Mouse (Mus musculus) olfactory bulb, adult 2 months (tissue): Measurements from ENCODE around the gene Ttll8. TPM values are rescaled to one million over a fixed set of nuclear protein-coding genes. Genes with fewer than 3 reads are reported as not detected.

ENCODE experiments used
- H3K27ac ChIP-seq: fragments of 200-500 bp; 2 replicates; pipeline ENCODE4 v1.5.1; 2012; ENCODE audit warnings: low read depth, low read length; ENCODE audit not compliant: insufficient read depth
- H3K4me1 ChIP-seq: fragments of 200-500 bp; 2 replicates; pipeline ENCODE4 v1.6.1; 2012; ENCODE audit warnings: low read length; ENCODE audit not compliant: control insufficient read depth, insufficient read depth
- H3K4me3 ChIP-seq: fragments of 200-500 bp; 2 replicates; pipeline ENCODE4 v1.5.1; 2012; ENCODE audit warnings: mild to moderate bottlenecking, low read depth, low read length, moderate library complexity; ENCODE audit not compliant: insufficient read depth
- CTCF ChIP-seq: fragments of 200-500 bp; IDR thresholded peaks from 2 replicates; pipeline ENCODE4 v1.5.1; 2012; ENCODE audit warnings: low read depth, mild to moderate bottlenecking, low read length, moderate library complexity; ENCODE audit not compliant: insufficient read depth
- POLR2A ChIP-seq: fragments of 200-500 bp; IDR thresholded peaks from 2 replicates; pipeline ENCODE4 v1.6.1; 2012; ENCODE audit warnings: mild to moderate bottlenecking, low read depth, low read length, moderate library complexity; ENCODE audit not compliant: insufficient read depth
- WGBS: fragments of 180-500 bp; shearing (Covaris S2); methylation state at CpG from one replicate; pipeline ENCODE4 v1.1.7; 2018; 5-methylcytosine and 5-hydroxymethylcytosine counted together
- polyA plus RNA-seq: library from polyadenylated mRNA; stranded (reverse); fragments of >200 nt; gene quantifications from 2 replicates; pipeline ENCODE4 v1.2.4, GENCODE M21; 2012; ENCODE audit warnings: low replicate concordance; ENCODE audit not compliant: missing spikeins, insufficient read depth, insufficient read length

The Ttll8 gene
- polyA plus RNA-seq, 1 experiment: not detected

- H3K4me1 ChIP-seq: peaks cover 9% of the 10 kb centered on the region; the same call in 1 of the 2 replicates
- no peak overlapping the region for H3K4me3 ChIP-seq
- 0 out of 2 replicates have a peak overlapping the region, but pooled peaks have one; percentile 2 for H3K27ac ChIP-seq
- TF ChIP-seq CTCF (no peak), POLR2A (no peak)
- WGBS: 33% methylated on average over 6 of the region's 6 CpGs
Observed at GRCm38 (mm10) chr15:88936619-88937290, 17.5 kb downstream of the Ttll8 start.

GRCm38 (mm10) chr15:88934141-88934540 is 20.1 kb downstream of the Ttll8 start:
- 29% methylated on average over 7 of the region's 7 CpGs for WGBS
- no peak overlapping the region for H3K4me3 ChIP-seq
- TF ChIP-seq CTCF: no peak
- TF ChIP-seq POLR2A: no peak
- no peak overlapping the region for H3K27ac ChIP-seq
- peaks cover 9% of the 10 kb centered on the region; the same call in 1 of the 2 replicates for H3K4me1 ChIP-seq

GRCm38 (mm10) chr15:88932667-88933066 is 21.6 kb downstream of the Ttll8 start:
- no peak for TF ChIP-seq CTCF
- no peak for TF ChIP-seq POLR2A
- WGBS: 89% methylated on average over 10 of the region's 10 CpGs
- H3K4me1 ChIP-seq: peaks cover 9% of the 10 kb centered on the region; the same call in 1 of the 2 replicates
- no peak overlapping the region for H3K4me3 ChIP-seq
- H3K27ac ChIP-seq: no peak overlapping the region

- TF ChIP-seq CTCF: no peak
- no peak for TF ChIP-seq POLR2A
- peaks cover 2% of the 10 kb centered on the region; the same call in 1 of the 2 replicates for H3K4me1 ChIP-seq
- 71% methylated on average over 6 of the region's 6 CpGs for WGBS
- H3K4me3 ChIP-seq: no peak overlapping the region
- no peak overlapping the region for H3K27ac ChIP-seq
Observed at GRCm38 (mm10) chr15:88921992-88922310, 32.3 kb downstream of the Ttll8 start.

GRCm38 (mm10) chr15:88921131-88921991 is 32.9 kb downstream of the Ttll8 start:
- 18% methylated on average over 12 of the region's 12 CpGs for WGBS
- no peak for TF ChIP-seq POLR2A
- TF ChIP-seq CTCF: no peak
- Histone ChIP-seq H3K4me1 (peaks cover 4% of the 10 kb centered on the region), H3K27ac (no peak overlapping the region), H3K4me3 (no peak overlapping the region)

GRCm38 (mm10) chr15:88920065-88920464 is 34.2 kb downstream of the Ttll8 start:
- H3K4me1 ChIP-seq: peaks cover 5% of the 10 kb centered on the region
- H3K4me3 ChIP-seq: no peak overlapping the region
- WGBS: 97% methylated on average over 1 of the region's 1 CpGs
- no peak for TF ChIP-seq CTCF
- no peak for TF ChIP-seq POLR2A
- no peak overlapping the region for H3K27ac ChIP-seq

GRCm38 (mm10) chr15:88919328-88919727 is 34.9 kb downstream of the Ttll8 start:
- no peak for TF ChIP-seq POLR2A
- TF ChIP-seq CTCF: no peak
- Histone ChIP-seq H3K4me3 (no peak overlapping the region), H3K27ac (no peak overlapping the region), H3K4me1 (peaks cover 5% of the 10 kb centered on the region)
- 81% methylated on average over 12 of the region's 12 CpGs for WGBS

GRCm38 (mm10) chr15:88917126-88917525 is 37.1 kb downstream of the Ttll8 start:
- no peak overlapping the region for H3K4me3 ChIP-seq
- WGBS: 96% methylated on average over 8 of the region's 8 CpGs
- TF ChIP-seq POLR2A: no peak
- TF ChIP-seq CTCF: no peak
- H3K27ac ChIP-seq: no peak overlapping the region
- H3K4me1 ChIP-seq: peaks cover 13% of the 10 kb centered on the region

GRCm38 (mm10) chr15:88916366-88916765 is 37.9 kb downstream of the Ttll8 start:
- peaks cover 13% of the 10 kb centered on the region for H3K4me1 ChIP-seq
- WGBS: 42% methylated on average over 3 of the region's 3 CpGs
- H3K4me3 ChIP-seq: no peak overlapping the region
- no peak overlapping the region for H3K27ac ChIP-seq
- no peak for TF ChIP-seq POLR2A
- no peak for TF ChIP-seq CTCF
